Mouse (Mus musculus) forebrain, embryonic 12.5 days (tissue): ENCODE measurements around the gene Mtap. TPM values are rescaled to one million over a fixed set of nuclear protein-coding genes. Genes with fewer than 3 reads are reported as not detected.

Source experiments
- ATAC-seq: fragments of 200-750 bp; cut with Nextera tagmentation; 2 replicates; pipeline ENCODE4 v1.8.0; 2017; ENCODE audit warnings: moderate TSS enrichment; ENCODE audit not compliant: low FRiP score
- H3K27ac ChIP-seq: fragments of 300-500 bp; sonication (generic); 2 replicates; pipeline ENCODE4 v1.5.1; 2016; ENCODE audit warnings: mild to moderate bottlenecking
- H3K27me3 ChIP-seq: fragments of 300-500 bp; sonication (generic); 2 replicates; pipeline ENCODE4 v1.6.1; 2016; ENCODE audit warnings: mild to moderate bottlenecking
- H3K36me3 ChIP-seq: fragments of 300-500 bp; sonication (generic); replicated peaks from 2 replicates; pipeline ENCODE4 v1.6.1; 2016; ENCODE audit warnings: mild to moderate bottlenecking
- H3K4me1 ChIP-seq: fragments of 300-500 bp; sonication (generic); 2 replicates; pipeline ENCODE4 v1.6.1; 2016
- H3K4me2 ChIP-seq: fragments of 300-500 bp; sonication (generic); 2 replicates; pipeline ENCODE4 v1.6.1; 2016; ENCODE audit warnings: mild to moderate bottlenecking, moderate library complexity
- H3K4me3 ChIP-seq: fragments of 300-500 bp; sonication (generic); replicated peaks from 2 replicates; pipeline ENCODE4 v1.5.1; 2016; ENCODE audit warnings: mild to moderate bottlenecking
- H3K9ac ChIP-seq: fragments of 300-500 bp; sonication (generic); 2 replicates; pipeline ENCODE4 v1.6.1; 2016; ENCODE audit warnings: mild to moderate bottlenecking
- H3K9me3 ChIP-seq: fragments of 300-500 bp; sonication (generic); 2 replicates; pipeline ENCODE4 v1.6.1; 2016
- WGBS: fragments of 180-500 bp; shearing (Covaris S2); methylation state at CpG from one replicate; pipeline ENCODE4 v1.1.7; 2016; 5-methylcytosine and 5-hydroxymethylcytosine counted together
- polyA plus RNA-seq: library from polyadenylated mRNA; unstranded; fragments of >200 nt; fragmentation: Nextera tagmentation; extraction: Ambion mirVana; gene quantifications from 2 replicates; pipeline ENCODE4 v1.2.1, GENCODE M21; 2016

The Mtap gene
- polyA plus RNA-seq: 67.5 and 70.4 TPM in 2 replicates

- Histone ChIP-seq H3K4me2 (peak within 1 kb of the TSS; percentile 73), H3K4me1 (peaks cover 29% of the 10 kb centered on the region), H3K27me3 (no peaks in the 10 kb centered on the region), H3K27ac (peak within 1 kb of the TSS; percentile 82), H3K9me3 (no peaks in the 10 kb centered on the region), H3K9ac (peak within 1 kb of the TSS; percentile 76), H3K4me3 (peak within 1 kb of the TSS; percentile 92), H3K36me3 (no peaks in the 10 kb centered on the region)
- under 1% methylated on average over 31 of the region's 31 CpGs for WGBS
- peak; percentile 96 for ATAC-seq
These were observed at the start of gene Mtap for GRCm38 (mm10) chr4:89136906-89137541. Gene Mtap (plus strand): TSS chr4:89137122.

- Histone ChIP-seq H3K4me2 (no peak overlapping the region), H3K4me1 (no peaks in the 10 kb centered on the region), H3K27ac (no peak overlapping the region), H3K9ac (no peak overlapping the region), H3K27me3 (no peaks in the 10 kb centered on the region), H3K4me3 (no peak overlapping the region), H3K9me3 (no peaks in the 10 kb centered on the region), H3K36me3 (no peaks in the 10 kb centered on the region)
- 96% methylated on average over 7 of the region's 7 CpGs for WGBS
- no peak for ATAC-seq
These were observed 47.8 kb upstream of the Mtap start for GRCm38 (mm10) chr4:89089110-89089509.

GRCm38 (mm10) chr4:89090217-89090616 lies 46.7 kb upstream of the Mtap start:
- no peak for ATAC-seq
- H3K4me1 ChIP-seq: no peaks in the 10 kb centered on the region
- 40% methylated on average over 6 of the region's 6 CpGs for WGBS

GRCm38 (mm10) chr4:89092153-89092552 lies 44.8 kb upstream of the Mtap start:
- 78% methylated on average over 5 of the region's 5 CpGs for WGBS
- no peaks in the 10 kb centered on the region for H3K36me3 ChIP-seq
- no peak overlapping the region for H3K9ac ChIP-seq
- ATAC-seq: no peak
- no peak overlapping the region for H3K4me2 ChIP-seq
- no peaks in the 10 kb centered on the region for H3K9me3 ChIP-seq
- H3K4me1 ChIP-seq: no peaks in the 10 kb centered on the region
- H3K4me3 ChIP-seq: no peak overlapping the region
- no peak overlapping the region for H3K27ac ChIP-seq
- no peaks in the 10 kb centered on the region for H3K27me3 ChIP-seq

More at GRCm38 (mm10) chr4:89090217-89090616, 46.7 kb upstream of the Mtap start:
- H3K4me2 ChIP-seq: no peak overlapping the region
- no peak overlapping the region for H3K27ac ChIP-seq
- no peaks in the 10 kb centered on the region for H3K27me3 ChIP-seq
- no peak overlapping the region for H3K4me3 ChIP-seq
- H3K9ac ChIP-seq: no peak overlapping the region
- no peaks in the 10 kb centered on the region for H3K9me3 ChIP-seq
- H3K36me3 ChIP-seq: no peaks in the 10 kb centered on the region

GRCm38 (mm10) chr4:89094773-89095172 lies 42.1 kb upstream of the Mtap start:
- Histone ChIP-seq H3K27ac (no peak overlapping the region), H3K9me3 (no peaks in the 10 kb centered on the region), H3K36me3 (no peaks in the 10 kb centered on the region), H3K27me3 (no peaks in the 10 kb centered on the region), H3K4me2 (no peak overlapping the region), H3K4me3 (no peak overlapping the region), H3K4me1 (no peaks in the 10 kb centered on the region), H3K9ac (no peak overlapping the region)
- no peak for ATAC-seq
- WGBS: 94% methylated on average over 5 of the region's 5 CpGs

- no peak overlapping the region for H3K27ac ChIP-seq
- H3K27me3 ChIP-seq: peaks cover 2% of the 10 kb centered on the region; the same call in 1 of the 2 replicates
- no peaks in the 10 kb centered on the region for H3K9me3 ChIP-seq
- no peak for ATAC-seq
- H3K9ac ChIP-seq: no peak overlapping the region
- 62% methylated on average over 5 of the region's 5 CpGs for WGBS
- peaks cover 3% of the 10 kb centered on the region; the same call in 1 of the 2 replicates for H3K4me1 ChIP-seq
- no peaks in the 10 kb centered on the region for H3K36me3 ChIP-seq
- no peak overlapping the region for H3K4me2 ChIP-seq
- no peak overlapping the region for H3K4me3 ChIP-seq
These were observed 38.7 kb upstream of the Mtap start for GRCm38 (mm10) chr4:89098261-89098660.

- Histone ChIP-seq H3K4me1 (peaks cover 3% of the 10 kb centered on the region; the same call in 1 of the 2 replicates), H3K9ac (no peak overlapping the region), H3K27me3 (peaks cover 2% of the 10 kb centered on the region; the same call in 1 of the 2 replicates), H3K4me2 (no peak overlapping the region), H3K27ac (no peak overlapping the region), H3K36me3 (no peaks in the 10 kb centered on the region), H3K9me3 (no peaks in the 10 kb centered on the region), H3K4me3 (no peak overlapping the region)
- ATAC-seq: no peak
- WGBS: 21% methylated on average over 3 of the region's 3 CpGs
These were observed 35.6 kb upstream of the Mtap start for GRCm38 (mm10) chr4:89101276-89101675.

GRCm38 (mm10) chr4:89102283-89102682 lies 34.6 kb upstream of the Mtap start:
- no peak for ATAC-seq
- Histone ChIP-seq H3K4me1 (peaks cover 3% of the 10 kb centered on the region; the same call in 1 of the 2 replicates), H3K36me3 (no peaks in the 10 kb centered on the region), H3K27ac (no peak overlapping the region), H3K27me3 (peaks cover 2% of the 10 kb centered on the region; the same call in 1 of the 2 replicates), H3K9me3 (no peaks in the 10 kb centered on the region), H3K4me3 (no peak overlapping the region), H3K4me2 (no peak overlapping the region), H3K9ac (no peak overlapping the region)
- WGBS: 62% methylated on average over 2 of the region's 2 CpGs

- no peak for ATAC-seq
- Histone ChIP-seq H3K4me1 (peaks cover 3% of the 10 kb centered on the region; the same call in 1 of the 2 replicates), H3K4me3 (no peak overlapping the region), H3K9ac (no peak overlapping the region), H3K4me2 (no peak overlapping the region), H3K9me3 (no peaks in the 10 kb centered on the region), H3K36me3 (no peaks in the 10 kb centered on the region), H3K27ac (no peak overlapping the region), H3K27me3 (no peaks in the 10 kb centered on the region; the same call in 1 of the 2 replicates)
- WGBS: 28% methylated on average over 2 of the region's 2 CpGs
These were observed 31.4 kb upstream of the Mtap start for GRCm38 (mm10) chr4:89105486-89105885.

- no peak overlapping the region for H3K9ac ChIP-seq
- H3K27ac ChIP-seq: no peak overlapping the region
These were observed 30.4 kb upstream of the Mtap start for GRCm38 (mm10) chr4:89106505-89106904.

GRCm38 (mm10) chr4:89112168-89112710 lies 24.7 kb upstream of the Mtap start:
- H3K4me1 ChIP-seq: no peaks in the 10 kb centered on the region
- H3K36me3 ChIP-seq: no peaks in the 10 kb centered on the region
- H3K4me3 ChIP-seq: no peak overlapping the region
- H3K4me2 ChIP-seq: no peak overlapping the region
- no peaks in the 10 kb centered on the region for H3K9me3 ChIP-seq
- ATAC-seq: no peak
- no peak overlapping the region for H3K27ac ChIP-seq
- whole genome bisulfite sequencing: 89% methylated on average over 11 of the region's 11 CpGs
- H3K27me3 ChIP-seq: no peaks in the 10 kb centered on the region
- no peak overlapping the region for H3K9ac ChIP-seq

More at GRCm38 (mm10) chr4:89106505-89106904, 30.4 kb upstream of the Mtap start:
- ATAC-seq: no peak
- Histone ChIP-seq H3K4me2 (no peak overlapping the region), H3K9me3 (no peaks in the 10 kb centered on the region), H3K4me1 (peaks cover 3% of the 10 kb centered on the region; the same call in 1 of the 2 replicates), H3K27me3 (no peaks in the 10 kb centered on the region), H3K4me3 (no peak overlapping the region), H3K36me3 (no peaks in the 10 kb centered on the region)
- WGBS: 82% methylated on average over 2 of the region's 2 CpGs

GRCm38 (mm10) chr4:89112782-89113181 lies 24.1 kb upstream of the Mtap start:
- Histone ChIP-seq H3K4me1 (no peaks in the 10 kb centered on the region), H3K27me3 (no peaks in the 10 kb centered on the region), H3K4me3 (no peak overlapping the region), H3K27ac (no peak overlapping the region), H3K9ac (no peak overlapping the region), H3K9me3 (no peaks in the 10 kb centered on the region), H3K4me2 (no peak overlapping the region), H3K36me3 (no peaks in the 10 kb centered on the region)
- 72% methylated on average over 4 of the region's 4 CpGs for WGBS
- ATAC-seq: no peak

- Histone ChIP-seq H3K4me1 (no peaks in the 10 kb centered on the region), H3K36me3 (no peaks in the 10 kb centered on the region), H3K27me3 (no peaks in the 10 kb centered on the region), H3K9ac (no peak overlapping the region), H3K4me3 (no peak overlapping the region), H3K4me2 (no peak overlapping the region), H3K9me3 (no peaks in the 10 kb centered on the region), H3K27ac (no peak overlapping the region)
- 80% methylated on average over 2 of the region's 2 CpGs for WGBS
- no peak for ATAC-seq
These were observed 20.9 kb upstream of the Mtap start for GRCm38 (mm10) chr4:89116006-89116405.
